Mouse (Mus musculus) heart, embryonic 10.5 days (tissue): Measurements from ENCODE around the gene Gm17728. TPM values are rescaled to one million over a fixed set of nuclear protein-coding genes. Genes with fewer than 3 reads are reported as not detected.
"Not testable (repeated sequence)": the region's sequence is repeated elsewhere in the genome, so short reads cannot be mapped to it uniquely, and the experiment has no call there.

Experiments used
- DNase-seq: peaks from one replicate; pipeline ENCODE4 v3.0.0-alpha.2; 2017; ENCODE audit warnings: low spot score
- H3K27ac ChIP-seq: fragments of 300-500 bp; sonication (generic); 2 replicates; pipeline ENCODE4 v1.5.1; 2016; ENCODE audit warnings: mild to moderate bottlenecking
- H3K27me3 ChIP-seq: fragments of 300-500 bp; sonication (generic); 2 replicates; pipeline ENCODE4 v1.6.1; 2016; ENCODE audit warnings: mild to moderate bottlenecking; ENCODE audit not compliant: poor library complexity, insufficient read depth, severe bottlenecking
- H3K36me3 ChIP-seq: fragments of 300-500 bp; sonication (generic); 2 replicates; pipeline ENCODE4 v1.6.1; 2016; ENCODE audit warnings: mild to moderate bottlenecking, moderate library complexity
- H3K4me1 ChIP-seq: fragments of 300-500 bp; sonication (generic); 2 replicates; pipeline ENCODE4 v1.6.1; 2016; ENCODE audit warnings: mild to moderate bottlenecking
- H3K4me3 ChIP-seq: fragments of 300-500 bp; sonication (generic); 2 replicates; pipeline ENCODE4 v1.5.1; 2016; ENCODE audit warnings: mild to moderate bottlenecking, moderate library complexity
- H3K9me3 ChIP-seq: fragments of 300-500 bp; sonication (generic); 2 replicates; pipeline ENCODE4 v1.6.1; 2016; ENCODE audit warnings: mild to moderate bottlenecking, moderate library complexity
- WGBS: fragments of 180-500 bp; shearing (Covaris S2); methylation state at CpG from one replicate; pipeline ENCODE4 v1.1.7; 2016; 5-methylcytosine and 5-hydroxymethylcytosine counted together
- polyA plus RNA-seq: library from polyadenylated mRNA; unstranded; fragments of >200 nt; fragmentation: Nextera tagmentation; extraction: Ambion mirVana; gene quantifications from 2 replicates; pipeline ENCODE4 v1.2.1, GENCODE M21; 2016

Gm17728 gene
- not detected in 2 replicates for polyA plus RNA-seq

GRCm38 (mm10) chr17:9421760-9422159, at the start of gene Gm17728:
Gm17728 (plus strand) TSS chr17:9422060.
- DNase-seq, H3K27ac ChIP-seq, H3K4me3 ChIP-seq, H3K27me3 ChIP-seq, H3K36me3 ChIP-seq, H3K4me1 ChIP-seq, H3K9me3 ChIP-seq: not testable (repeated sequence)
- WGBS: 86% methylated on average over 8 of the region's 8 CpGs

GRCm38 (mm10) chr17:9397493-9397892, 24.4 kb upstream of the Gm17728 start:
- Histone ChIP-seq H3K4me1 (no peaks in the 10 kb centered on the region), H3K9me3 (no peaks in the 10 kb centered on the region), H3K27me3 (no peaks in the 10 kb centered on the region), H3K36me3 (no peaks in the 10 kb centered on the region), H3K27ac (no peak overlapping the region), H3K4me3 (no peak overlapping the region)
- DNase-seq: no peak
- 68% methylated on average over 7 of the region's 7 CpGs for WGBS

GRCm38 (mm10) chr17:9398551-9398950, 23.3 kb upstream of the Gm17728 start:
- H3K27ac ChIP-seq: no peak overlapping the region
- no peaks in the 10 kb centered on the region for H3K4me1 ChIP-seq
- H3K4me3 ChIP-seq: no peak overlapping the region
- H3K27me3 ChIP-seq: no peaks in the 10 kb centered on the region
- WGBS: 59% methylated on average over 4 of the region's 4 CpGs
- H3K36me3 ChIP-seq: no peaks in the 10 kb centered on the region
- DNase-seq: no peak
- no peaks in the 10 kb centered on the region for H3K9me3 ChIP-seq

GRCm38 (mm10) chr17:9403991-9404390, 17.9 kb upstream of the Gm17728 start:
- Histone ChIP-seq H3K4me1 (peaks cover 6% of the 10 kb centered on the region; the same call in 1 of the 2 replicates), H3K27me3 (no peaks in the 10 kb centered on the region), H3K9me3 (no peaks in the 10 kb centered on the region), H3K27ac (no peak overlapping the region), H3K36me3 (no peaks in the 10 kb centered on the region), H3K4me3 (no peak overlapping the region)
- WGBS: 89% methylated on average over 3 of the region's 3 CpGs
- DNase-seq: no peak

GRCm38 (mm10) chr17:9407640-9408039, 14.2 kb upstream of the Gm17728 start:
- no peak overlapping the region for H3K27ac ChIP-seq
- no peaks in the 10 kb centered on the region for H3K36me3 ChIP-seq
- no peaks in the 10 kb centered on the region for H3K27me3 ChIP-seq
- peaks cover 8% of the 10 kb centered on the region; the same call in 1 of the 2 replicates for H3K4me1 ChIP-seq
- H3K4me3 ChIP-seq: no peak overlapping the region
- DNase-seq: no peak
- 41% methylated on average over 6 of the region's 6 CpGs for WGBS
- H3K9me3 ChIP-seq: no peaks in the 10 kb centered on the region

GRCm38 (mm10) chr17:9419016-9419415, 2.8 kb upstream of the Gm17728 start:
- DNase-seq: no peak
- no peaks in the 10 kb centered on the region for H3K9me3 ChIP-seq
- H3K4me1 ChIP-seq: no peaks in the 10 kb centered on the region
- no peaks in the 10 kb centered on the region for H3K27me3 ChIP-seq
- H3K4me3 ChIP-seq: no peak overlapping the region
- 85% methylated on average over 2 of the region's 2 CpGs for WGBS
- no peak overlapping the region for H3K27ac ChIP-seq
- no peaks in the 10 kb centered on the region for H3K36me3 ChIP-seq

- no peak for DNase-seq
- Histone ChIP-seq H3K36me3 (no peaks in the 10 kb centered on the region), H3K27me3 (no peaks in the 10 kb centered on the region), H3K9me3 (no peaks in the 10 kb centered on the region), H3K4me1 (no peaks in the 10 kb centered on the region), H3K27ac (no peak overlapping the region), H3K4me3 (no peak overlapping the region)
- 78% methylated on average over 7 of the region's 7 CpGs for WGBS
These were observed 6.6 kb downstream of the Gm17728 start for GRCm38 (mm10) chr17:9428374-9428994.

GRCm38 (mm10) chr17:9439997-9440655, 18.3 kb downstream of the Gm17728 start:
- Histone ChIP-seq H3K27ac (no peak overlapping the region), H3K4me1 (no peaks in the 10 kb centered on the region), H3K4me3 (no peak overlapping the region), H3K36me3 (no peaks in the 10 kb centered on the region), H3K9me3 (no peaks in the 10 kb centered on the region), H3K27me3 (peaks cover 2% of the 10 kb centered on the region; the same call in 1 of the 2 replicates)
- DNase-seq: no peak
- WGBS: 66% methylated on average over 4 of the region's 4 CpGs

- Histone ChIP-seq H3K9me3 (no peaks in the 10 kb centered on the region), H3K27me3 (no peaks in the 10 kb centered on the region), H3K4me3 (no peak overlapping the region), H3K27ac (no peak overlapping the region), H3K36me3 (no peaks in the 10 kb centered on the region), H3K4me1 (no peaks in the 10 kb centered on the region)
- 82% methylated on average over 5 of the region's 5 CpGs for WGBS
- DNase-seq: no peak
These were observed 34.5 kb downstream of the Gm17728 start for GRCm38 (mm10) chr17:9456406-9456805.

GRCm38 (mm10) chr17:9460904-9461303, 39.0 kb downstream of the Gm17728 start:
- Histone ChIP-seq H3K27ac (no peak overlapping the region), H3K9me3 (no peaks in the 10 kb centered on the region), H3K4me1 (no peaks in the 10 kb centered on the region), H3K4me3 (no peak overlapping the region), H3K36me3 (no peaks in the 10 kb centered on the region), H3K27me3 (no peaks in the 10 kb centered on the region)
- 54% methylated on average over 2 of the region's 2 CpGs for WGBS
- no peak for DNase-seq

Other genes starting within 250 kb of the Gm17728 start
- gene Pabpc6, start 247.7 kb downstream of the Gm17728 start, polyA plus RNA-seq: not detected in 2 replicates